Mouse (Mus musculus) spleen, adult 2 months (tissue): Measurements from ENCODE around the gene Nbas. TPM values are rescaled to one million over a fixed set of nuclear protein-coding genes. Genes with fewer than 3 reads are reported as not detected.

ENCODE experiments used
- DNase-seq, 2 experiments: peaks; one replicate each; pipeline versions ENCODE4 v3.0.0 to v3.0.0-alpha.2; 2012 to 2021; ENCODE audit warnings: low spot score in 2 of 2, low read depth in 1 of 2
- H3K27ac ChIP-seq: fragments of 200-500 bp; 2 replicates; pipeline ENCODE4 v1.5.1; 2012; ENCODE audit warnings: low read length, inconsistent platforms; ENCODE audit not compliant: insufficient read depth
- H3K27me3 ChIP-seq: fragments of 200-500 bp; 2 replicates; pipeline ENCODE4 v1.6.1; 2012; ENCODE audit warnings: mild to moderate bottlenecking, moderate library complexity, low read length, inconsistent platforms; ENCODE audit not compliant: control insufficient read depth, insufficient read depth
- H3K36me3 ChIP-seq: fragments of 200-500 bp; 2 replicates; pipeline ENCODE4 v1.6.1; 2012; ENCODE audit warnings: mild to moderate bottlenecking, low read length, inconsistent platforms; ENCODE audit not compliant: control insufficient read depth, insufficient read depth
- H3K4me1 ChIP-seq: fragments of 200-500 bp; 2 replicates; pipeline ENCODE4 v1.6.1; 2011; ENCODE audit warnings: inconsistent platforms; ENCODE audit not compliant: control insufficient read depth, insufficient read depth, insufficient read length
- H3K4me3 ChIP-seq: fragments of 200-500 bp; 2 replicates; pipeline ENCODE4 v1.5.1; 2011; ENCODE audit warnings: mild to moderate bottlenecking, inconsistent platforms; ENCODE audit not compliant: insufficient read depth, insufficient read length; ENCODE audit errors: extremely low read depth
- CTCF ChIP-seq: fragments of 200-500 bp; IDR thresholded peaks from 2 replicates; pipeline ENCODE4 v1.5.1; 2011; ENCODE audit warnings: mild to moderate bottlenecking, inconsistent platforms; ENCODE audit not compliant: insufficient read depth, insufficient read length, insufficient replicate concordance; ENCODE audit errors: extremely low read depth
- POLR2A ChIP-seq: fragments of 200-500 bp; IDR thresholded peaks from 2 replicates; pipeline ENCODE4 v1.6.1; 2011; ENCODE audit warnings: low read depth, low read length, inconsistent platforms
- WGBS: fragments of 180-500 bp; shearing (Covaris S2); methylation state at CpG from one replicate; pipeline ENCODE4 v1.1.7; 2018; 5-methylcytosine and 5-hydroxymethylcytosine counted together
- polyA plus RNA-seq: library from polyadenylated mRNA; depleted of rRNA; stranded (reverse); fragments of >200 nt; gene quantifications from 2 replicates; pipeline ENCODE4 v1.2.3, GENCODE M21; 2012; rRNA removed

Nbas gene
- polyA plus RNA-seq, 1 experiment = 7.9 TPM

- Histone ChIP-seq H3K4me3 (no peak overlapping the region), H3K36me3 (no peaks in the 10 kb centered on the region), H3K4me1 (no peaks in the 10 kb centered on the region), H3K27ac (no peak overlapping the region), H3K27me3 (no peaks in the 10 kb centered on the region)
- TF ChIP-seq POLR2A = no peak
- no peak for TF ChIP-seq CTCF
- no peak for DNase-seq
- 65% methylated on average over 2 of the region's 2 CpGs for WGBS
Measured at GRCm38 (mm10) chr12:13607021-13607420, 338.1 kb downstream of the Nbas start.

GRCm38 (mm10) chr12:13609027-13609426 lies 340.1 kb downstream of the Nbas start:
- H3K36me3 ChIP-seq = no peaks in the 10 kb centered on the region
- TF ChIP-seq POLR2A (no peak), CTCF (no peak)
- 88% methylated on average over 11 of the region's 11 CpGs for WGBS
- DNase-seq = no peak
- H3K27me3 ChIP-seq = no peaks in the 10 kb centered on the region
- no peaks in the 10 kb centered on the region for H3K4me1 ChIP-seq
- H3K27ac ChIP-seq = no peak overlapping the region
- no peak overlapping the region for H3K4me3 ChIP-seq

- Histone ChIP-seq H3K4me3 (no peak overlapping the region), H3K27me3 (no peaks in the 10 kb centered on the region), H3K4me1 (no peaks in the 10 kb centered on the region), H3K36me3 (no peaks in the 10 kb centered on the region), H3K27ac (no peak overlapping the region)
- DNase-seq = no peak
- TF ChIP-seq CTCF (no peak), POLR2A (no peak)
- 17% methylated on average over 2 of the region's 2 CpGs for WGBS
Measured at GRCm38 (mm10) chr12:13613041-13613440, 344.1 kb downstream of the Nbas start.

- WGBS = 85% methylated on average over 7 of the region's 7 CpGs
- H3K27ac ChIP-seq = no peak overlapping the region
- no peak overlapping the region for H3K4me3 ChIP-seq
- no peak for TF ChIP-seq POLR2A
- no peak for TF ChIP-seq CTCF
- no peaks in the 10 kb centered on the region for H3K4me1 ChIP-seq
- DNase-seq = no peak
- H3K36me3 ChIP-seq = no peaks in the 10 kb centered on the region
- H3K27me3 ChIP-seq = no peaks in the 10 kb centered on the region
Measured at GRCm38 (mm10) chr12:13615661-13616060, 346.7 kb downstream of the Nbas start.

- TF ChIP-seq POLR2A = no peak
- no peak for TF ChIP-seq CTCF
- no peak for DNase-seq
- WGBS = 88% methylated on average over 15 of the region's 15 CpGs
- Histone ChIP-seq H3K4me3 (no peak overlapping the region), H3K36me3 (no peaks in the 10 kb centered on the region), H3K27ac (no peak overlapping the region), H3K4me1 (no peaks in the 10 kb centered on the region), H3K27me3 (no peaks in the 10 kb centered on the region)
Measured at GRCm38 (mm10) chr12:13622150-13622822, 353.4 kb downstream of the Nbas start.

GRCm38 (mm10) chr12:13626803-13627706 lies 358.1 kb downstream of the Nbas start:
- Histone ChIP-seq H3K4me1 (no peaks in the 10 kb centered on the region), H3K36me3 (no peaks in the 10 kb centered on the region), H3K27ac (no peak overlapping the region), H3K27me3 (no peaks in the 10 kb centered on the region), H3K4me3 (no peak overlapping the region)
- no peak for TF ChIP-seq POLR2A
- WGBS = 68% methylated on average over 12 of the region's 12 CpGs
- DNase-seq = no peak

Other genes starting within 250 kb of the Nbas start
- gene Ddx1, start 19.9 kb upstream of the Nbas start, polyA plus RNA-seq = 2.1 and 2.3 TPM in 2 replicates